Mouse (Mus musculus) right cerebral cortex, postnatal 25 days (tissue): Measurements from ENCODE around the gene Slc47a2.
A peak's percentile ranks its signal among the peaks of the same experiment; 100 is the strongest.

Experiments used
- DNase-seq: peaks from one replicate; pipeline ENCODE4 v3.0.0; 2022

The Slc47a2 gene

GRCm38 (mm10) chr11:61277937-61278336 lies 64.7 kb downstream of the Slc47a2 start:
- no peak for DNase-seq

- DNase-seq = no peak
Observed at GRCm38 (mm10) chr11:61276482-61276881, 66.2 kb downstream of the Slc47a2 start.

GRCm38 (mm10) chr11:61275106-61275505 lies 67.6 kb downstream of the Slc47a2 start:
- no peak for DNase-seq

GRCm38 (mm10) chr11:61274421-61274820 lies 68.2 kb downstream of the Slc47a2 start:
- DNase-seq = no peak

GRCm38 (mm10) chr11:61273928-61274327 lies 68.7 kb downstream of the Slc47a2 start:
- DNase-seq = no peak

- DNase-seq = no peak
Observed at GRCm38 (mm10) chr11:61271612-61272011, 71.0 kb downstream of the Slc47a2 start.

- no peak for DNase-seq
Observed at GRCm38 (mm10) chr11:61270406-61270805, 72.3 kb downstream of the Slc47a2 start.

GRCm38 (mm10) chr11:61268626-61269349 lies 73.9 kb downstream of the Slc47a2 start:
- no peak for DNase-seq

GRCm38 (mm10) chr11:61266551-61267533 lies 75.8 kb downstream of the Slc47a2 start, which contains the start of gene Aldh3a2:
Gene Aldh3a2 (minus strand): TSS chr11:61267464.
- peak; percentile 94 for DNase-seq

GRCm38 (mm10) chr11:61263841-61264240 lies 78.8 kb downstream of the Slc47a2 start:
- no peak for DNase-seq

GRCm38 (mm10) chr11:61262516-61262915 lies 80.1 kb downstream of the Slc47a2 start:
- no peak for DNase-seq

GRCm38 (mm10) chr11:61259106-61259505 lies 83.6 kb downstream of the Slc47a2 start:
- DNase-seq = no peak

- DNase-seq = no peak
Observed at GRCm38 (mm10) chr11:61252807-61253206, 89.9 kb downstream of the Slc47a2 start.

- no peak for DNase-seq
Observed at GRCm38 (mm10) chr11:61251741-61252140, 90.9 kb downstream of the Slc47a2 start.
